Mouse (Mus musculus) erythroblast, embryonic 14.5 days (primary cell): Measurements from ENCODE around the gene Calhm1.

ENCODE experiments used
- GATA1 ChIP-seq: IDR thresholded peaks from 2 replicates; pipeline ENCODE4 v1.6.1; 2012; ENCODE audit warnings: low read length, inconsistent platforms, mixed read lengths
- TAL1 ChIP-seq: IDR thresholded peaks from 3 replicates; pipeline ENCODE4 v1.6.1; 2012; ENCODE audit warnings: low read length, inconsistent platforms, mixed read lengths

DNA sequence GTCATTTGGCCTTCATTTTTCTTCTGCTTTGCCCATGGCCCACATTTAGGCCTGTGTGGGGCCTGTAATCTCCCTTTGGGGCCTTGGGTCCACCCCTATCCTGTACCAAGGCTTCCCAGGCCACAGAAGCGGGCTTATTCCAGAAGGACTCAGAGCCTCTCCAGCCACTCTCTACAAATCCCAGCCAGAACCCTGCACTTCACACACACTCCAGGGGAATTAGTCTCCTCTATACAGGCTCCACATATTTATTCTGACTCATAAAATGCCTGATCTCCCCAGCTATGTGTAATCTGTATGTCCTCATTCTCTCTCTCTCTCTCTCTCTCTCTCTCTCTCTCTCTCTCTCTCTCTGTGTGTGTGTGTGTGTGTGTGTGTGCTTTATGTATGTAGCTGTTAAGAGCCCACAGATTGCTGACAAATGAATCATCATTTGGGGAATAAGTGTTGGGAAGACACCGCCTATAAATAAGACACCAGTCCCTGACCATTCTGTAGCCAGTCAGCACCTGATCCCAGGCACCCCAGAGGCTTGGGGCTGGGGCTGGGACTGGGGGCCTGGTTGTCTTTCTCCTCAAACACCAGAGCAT is 33.0 kb upstream of the Calhm1 start:
- no peak for TF ChIP-seq TAL1
- no peak for TF ChIP-seq GATA1
